Mouse (Mus musculus): ENCODE data around the gene Icosl. TPM values are rescaled to one million over a fixed set of nuclear protein-coding genes. Genes with fewer than 3 reads are reported as not detected.
A peak's percentile ranks its signal among the peaks of the same experiment; 100 is the strongest.
"Not testable (repeated sequence)": the region's sequence is repeated elsewhere in the genome, so short reads cannot be mapped to it uniquely, and the experiment has no call there.

Icosl gene
- total and polyA plus RNA-seq, 2 experiments from 2014 or later, result 0.85 to 1.8 TPM

GRCm38 (mm10) chr10:78119422-78119821 lies 50.3 kb downstream of the Icosl start:
- Histone ChIP-seq H3K27ac (ENCODE audit: low read depth, low read length) (no peak overlapping the region), H3K9ac (replicated peaks; ENCODE audit: low read length, poor library complexity, severe bottlenecking) (no peak overlapping the region), H3K9me3 (ENCODE audit: low read length) (no peaks in the 10 kb centered on the region), H3K36me3 (ENCODE audit: insufficient read depth, low read length) (no peaks in the 10 kb centered on the region), H3K27me3 (ENCODE audit: insufficient read depth, low read length) (no peaks in the 10 kb centered on the region), H3K4me3 (ENCODE audit: low read depth, low read length) (no peak overlapping the region), H3K4me2 (ENCODE audit: low read depth, low read length, poor library complexity, severe bottlenecking) (no peak overlapping the region), H3K4me1 (ENCODE audit: insufficient read depth, low read length) (no peaks in the 10 kb centered on the region)
- no peak for DNase-seq (ENCODE audit: low spot score)
- ATAC-seq (ENCODE audit: low FRiP score), result no peak
- 95% methylated on average over 4 of the region's 4 CpGs for WGBS
- TF ChIP-seq CTCF (IDR thresholded peaks at IDR 0.05), result no peak

- H3K9me3 ChIP-seq (ENCODE audit: low read length); H3K4me3 ChIP-seq (ENCODE audit: low read depth, low read length); H3K27ac ChIP-seq (ENCODE audit: low read depth, low read length); H3K4me1 ChIP-seq (ENCODE audit: insufficient read depth, low read length); DNase-seq (ENCODE audit: low spot score); ATAC-seq (ENCODE audit: low FRiP score); H3K9ac ChIP-seq (replicated peaks; ENCODE audit: low read length, poor library complexity, severe bottlenecking); H3K27me3 ChIP-seq (ENCODE audit: insufficient read depth, low read length); H3K36me3 ChIP-seq (ENCODE audit: insufficient read depth, low read length); H3K4me2 ChIP-seq (ENCODE audit: low read depth, low read length, poor library complexity, severe bottlenecking): not testable (repeated sequence)
- WGBS, result 77% methylated on average over 6 of the region's 6 CpGs
Observed at GRCm38 (mm10) chr10:78124137-78124536, 55.0 kb downstream of the Icosl start.

GRCm38 (mm10) chr10:78125061-78125460 lies 56.0 kb downstream of the Icosl start:
- ATAC-seq (ENCODE audit: low FRiP score); H3K27ac ChIP-seq (ENCODE audit: low read depth, low read length); H3K4me3 ChIP-seq (ENCODE audit: low read depth, low read length); DNase-seq (ENCODE audit: low spot score); H3K9me3 ChIP-seq (ENCODE audit: low read length); H3K4me2 ChIP-seq (ENCODE audit: low read depth, low read length, poor library complexity, severe bottlenecking); H3K4me1 ChIP-seq (ENCODE audit: insufficient read depth, low read length); H3K9ac ChIP-seq (replicated peaks; ENCODE audit: low read length, poor library complexity, severe bottlenecking); H3K27me3 ChIP-seq (ENCODE audit: insufficient read depth, low read length); H3K36me3 ChIP-seq (ENCODE audit: insufficient read depth, low read length): not testable (repeated sequence)
- 90% methylated on average over 8 of the region's 8 CpGs for WGBS

GRCm38 (mm10) chr10:78126311-78126710 lies 57.2 kb downstream of the Icosl start:
- H3K4me1 ChIP-seq (ENCODE audit: insufficient read depth, low read length), result no peaks in the 10 kb centered on the region
- H3K36me3 ChIP-seq (ENCODE audit: insufficient read depth, low read length), result no peaks in the 10 kb centered on the region
- H3K27ac ChIP-seq (ENCODE audit: low read depth, low read length), result no peak overlapping the region
- H3K9me3 ChIP-seq (ENCODE audit: low read length), result no peaks in the 10 kb centered on the region
- no peak overlapping the region for H3K9ac ChIP-seq (replicated peaks; ENCODE audit: low read length, poor library complexity, severe bottlenecking)
- no peak for ATAC-seq (ENCODE audit: low FRiP score)
- H3K4me3 ChIP-seq (ENCODE audit: low read depth, low read length), result no peak overlapping the region
- H3K27me3 ChIP-seq (ENCODE audit: insufficient read depth, low read length), result no peaks in the 10 kb centered on the region
- no peak overlapping the region for H3K4me2 ChIP-seq (ENCODE audit: low read depth, low read length, poor library complexity, severe bottlenecking)
- no peak for TF ChIP-seq CTCF (IDR thresholded peaks at IDR 0.05)
- no peak for DNase-seq (ENCODE audit: low spot score)
- WGBS, result 94% methylated on average over 5 of the region's 5 CpGs

- TF ChIP-seq CTCF (IDR thresholded peaks at IDR 0.05), result no peak
- no peaks in the 10 kb centered on the region for H3K27me3 ChIP-seq (ENCODE audit: insufficient read depth, low read length)
- no peaks in the 10 kb centered on the region for H3K36me3 ChIP-seq (ENCODE audit: insufficient read depth, low read length)
- H3K27ac ChIP-seq (ENCODE audit: low read depth, low read length), result no peak overlapping the region
- no peak overlapping the region for H3K4me3 ChIP-seq (ENCODE audit: low read depth, low read length)
- ATAC-seq (ENCODE audit: low FRiP score), result no peak
- 72% methylated on average over 9 of the region's 9 CpGs for WGBS
- no peaks in the 10 kb centered on the region for H3K9me3 ChIP-seq (ENCODE audit: low read length)
- H3K4me1 ChIP-seq (ENCODE audit: insufficient read depth, low read length), result no peaks in the 10 kb centered on the region
- no peak overlapping the region for H3K4me2 ChIP-seq (ENCODE audit: low read depth, low read length, poor library complexity, severe bottlenecking)
- peak; percentile 34 for DNase-seq (ENCODE audit: low spot score)
- H3K9ac ChIP-seq (replicated peaks; ENCODE audit: low read length, poor library complexity, severe bottlenecking), result no peak overlapping the region
Observed at GRCm38 (mm10) chr10:78127046-78127870, 58.2 kb downstream of the Icosl start.

- Histone ChIP-seq H3K9me3 (ENCODE audit: low read length) (no peaks in the 10 kb centered on the region), H3K27ac (ENCODE audit: low read depth, low read length) (no peak overlapping the region), H3K36me3 (ENCODE audit: insufficient read depth, low read length) (no peaks in the 10 kb centered on the region), H3K27me3 (ENCODE audit: insufficient read depth, low read length) (no peaks in the 10 kb centered on the region), H3K4me1 (ENCODE audit: insufficient read depth, low read length) (no peaks in the 10 kb centered on the region), H3K4me2 (ENCODE audit: low read depth, low read length, poor library complexity, severe bottlenecking) (no peak overlapping the region), H3K9ac (replicated peaks; ENCODE audit: low read length, poor library complexity, severe bottlenecking) (no peak overlapping the region), H3K4me3 (ENCODE audit: low read depth, low read length) (no peak overlapping the region)
- no peak for TF ChIP-seq CTCF (IDR thresholded peaks at IDR 0.05)
- ATAC-seq (ENCODE audit: low FRiP score) (no peak), DNase-seq (ENCODE audit: low spot score) (no peak)
- 77% methylated on average over 1 of the region's 1 CpGs for WGBS
Observed at GRCm38 (mm10) chr10:78127931-78128330, 58.8 kb downstream of the Icosl start.
